Mouse (Mus musculus): ENCODE data around the gene Ctsq.

DNA sequence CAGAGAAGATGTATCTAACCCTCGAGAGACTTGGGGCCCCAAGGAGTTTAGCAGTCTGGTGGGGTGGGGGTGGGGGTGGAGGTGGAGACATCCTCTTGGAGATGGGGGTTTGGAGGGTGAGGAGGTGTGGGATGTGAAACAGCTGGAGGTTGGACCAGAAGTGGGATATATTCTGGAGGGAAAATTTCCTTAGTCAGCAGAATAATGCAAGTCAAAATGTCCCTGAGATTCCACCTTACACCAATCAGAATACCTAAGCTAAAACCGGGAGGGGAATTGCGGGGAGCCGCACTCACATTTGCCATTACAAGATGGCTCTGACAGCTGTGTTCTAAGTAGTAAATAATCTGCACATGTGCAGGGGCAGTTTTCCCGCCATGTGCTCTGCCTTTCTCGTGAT is 18.6 kb downstream of the Ctsq start:
- TF ChIP-seq CTCF (IDR thresholded peaks at IDR 0.05; ENCODE audit: low read depth) (no peak), EP300 (optimal IDR thresholded peaks at IDR 0.05) (no peak)
